Mouse (Mus musculus) liver, adult 2 months (tissue): ENCODE measurements around the gene Tanc1.

Source experiments
- CTCF ChIP-seq: fragments of 200-500 bp; IDR thresholded peaks from 2 replicates; pipeline ENCODE4 v1.5.1; 2011; ENCODE audit warnings: low read depth, low read length, control low read depth
- POLR2A ChIP-seq: fragments of 200-500 bp; IDR thresholded peaks from 2 replicates; pipeline ENCODE4 v1.6.1; 2011; ENCODE audit warnings: low read length, control low read depth; ENCODE audit not compliant: insufficient read depth; ENCODE audit errors: extremely low read depth

GRCm38 (mm10) chr2:59747757-59748156 lies 135.9 kb downstream of the Tanc1 start:
- TF ChIP-seq POLR2A (no peak), CTCF (no peak)
